Mouse (Mus musculus): ENCODE results near the gene Ern1. TPM values are rescaled to one million over a fixed set of nuclear protein-coding genes. Genes with fewer than 3 reads are reported as not detected.

The Ern1 gene
- polyA plus RNA-seq, 1 experiment from 2014 or later = 7.9 TPM

DNA sequence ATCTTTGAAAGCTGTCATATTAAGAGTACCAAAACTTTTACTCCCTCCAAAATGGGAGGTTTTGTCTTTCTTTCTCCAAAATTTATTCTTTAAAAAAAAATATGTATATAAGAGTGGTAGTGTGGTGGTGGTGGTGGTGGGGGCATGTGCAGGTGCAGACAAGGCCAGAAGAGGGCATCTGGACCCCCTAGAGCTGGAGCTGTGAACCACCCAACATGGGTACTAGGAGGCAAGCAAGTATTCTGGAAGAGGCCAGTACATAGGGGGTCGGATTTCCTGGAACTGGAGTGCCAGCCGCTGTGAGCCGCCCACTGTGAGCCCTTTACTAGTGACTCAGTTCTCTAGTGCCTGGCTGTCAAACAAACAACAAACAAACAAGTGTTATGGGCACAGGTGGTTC lies 34.9 kb upstream of the Ern1 start:
- peaks cover 5% of the 10 kb centered on the region; the same call in 1 of the 2 replicates for H3K4me1 ChIP-seq (replicated peaks; ENCODE audit: control insufficient read depth, insufficient read depth, low read length)
- WGBS = 53% methylated on average over 3 of the region's 3 CpGs

GRCm38 (mm10) chr11:106521612-106522011 lies 34.0 kb upstream of the Ern1 start:
- no peak overlapping the region for H3K4me2 ChIP-seq (ENCODE audit: low read depth, low read length, severe bottlenecking)
- H3K9me3 ChIP-seq (ENCODE audit: control insufficient read depth, low read length) = no peaks in the 10 kb centered on the region
- no peak overlapping the region for H3K9ac ChIP-seq (ENCODE audit: low read length)
- 55% methylated on average over 4 of the region's 4 CpGs for WGBS
- ATAC-seq (replicated peaks; ENCODE audit: low FRiP score) (no peak), DNase-seq (ENCODE audit: low spot score) (no peak)
- H3K36me3 ChIP-seq (ENCODE audit: control insufficient read depth, insufficient read depth, low read length) = no peaks in the 10 kb centered on the region
- H3K27ac ChIP-seq (ENCODE audit: low read depth, low read length) = no peak overlapping the region
- H3K27me3 ChIP-seq (ENCODE audit: control insufficient read depth, insufficient read depth, low read length) = no peaks in the 10 kb centered on the region
- peaks cover 5% of the 10 kb centered on the region; the same call in 1 of the 2 replicates for H3K4me1 ChIP-seq (replicated peaks; ENCODE audit: control insufficient read depth, insufficient read depth, low read length)
- H3K4me3 ChIP-seq (ENCODE audit: low read depth, low read length) = no peak overlapping the region

More for the DNA sequence above, 34.9 kb upstream of the Ern1 start:
- no peak overlapping the region for H3K27ac ChIP-seq (ENCODE audit: low read depth, low read length)
- H3K36me3 ChIP-seq (ENCODE audit: control insufficient read depth, insufficient read depth, low read length) = no peaks in the 10 kb centered on the region
- DNase-seq (ENCODE audit: low spot score) (no peak), ATAC-seq (replicated peaks; ENCODE audit: low FRiP score) (no peak)
- H3K9ac ChIP-seq (ENCODE audit: low read length) = no peak overlapping the region
- H3K4me2 ChIP-seq (ENCODE audit: low read depth, low read length, severe bottlenecking) = no peak overlapping the region
- no peaks in the 10 kb centered on the region for H3K9me3 ChIP-seq (ENCODE audit: control insufficient read depth, low read length)
- H3K27me3 ChIP-seq (ENCODE audit: control insufficient read depth, insufficient read depth, low read length) = no peaks in the 10 kb centered on the region
- H3K4me3 ChIP-seq (ENCODE audit: low read depth, low read length) = no peak overlapping the region

DNA sequence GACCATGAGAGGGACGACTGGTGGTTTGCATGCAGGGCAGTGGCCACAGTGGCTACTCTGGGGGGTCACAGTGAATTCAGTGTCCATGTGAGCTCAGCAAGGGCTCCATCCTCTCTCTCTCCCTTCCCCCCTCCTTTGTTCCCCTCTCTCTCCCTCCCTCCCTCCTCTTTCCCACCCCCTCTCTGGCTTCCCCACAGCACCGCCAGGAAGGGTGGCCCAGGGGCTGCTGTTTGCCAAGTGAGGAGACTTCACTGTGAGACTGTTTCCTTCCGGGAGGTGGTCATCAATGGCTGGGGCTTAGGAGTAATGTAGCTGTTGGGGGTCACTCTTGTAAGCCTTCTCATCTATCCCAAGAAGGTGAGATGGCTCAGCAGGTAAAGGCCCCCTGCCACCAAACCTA lies 32.8 kb upstream of the Ern1 start:
- no peak for DNase-seq (ENCODE audit: low spot score)
- Histone ChIP-seq H3K27ac (ENCODE audit: low read depth, low read length) (no peak overlapping the region), H3K27me3 (ENCODE audit: control insufficient read depth, insufficient read depth, low read length) (no peaks in the 10 kb centered on the region), H3K4me1 (replicated peaks; ENCODE audit: control insufficient read depth, insufficient read depth, low read length) (peaks cover 5% of the 10 kb centered on the region; the same call in 1 of the 2 replicates), H3K36me3 (ENCODE audit: control insufficient read depth, insufficient read depth, low read length) (no peaks in the 10 kb centered on the region), H3K9ac (ENCODE audit: low read length) (no peak overlapping the region), H3K9me3 (ENCODE audit: control insufficient read depth, low read length) (no peaks in the 10 kb centered on the region), H3K4me2 (ENCODE audit: low read depth, low read length, severe bottlenecking) (no peak overlapping the region), H3K4me3 (ENCODE audit: low read depth, low read length) (no peak overlapping the region)
- ATAC-seq (replicated peaks; ENCODE audit: low FRiP score) = no peak
- WGBS = 26% methylated on average over 3 of the region's 3 CpGs

- Histone ChIP-seq H3K4me1 (replicated peaks; ENCODE audit: control insufficient read depth, insufficient read depth, low read length) (peaks cover 5% of the 10 kb centered on the region; the same call in 1 of the 2 replicates), H3K4me3 (ENCODE audit: low read depth, low read length) (no peak overlapping the region), H3K4me2 (ENCODE audit: low read depth, low read length, severe bottlenecking) (no peak overlapping the region), H3K27ac (ENCODE audit: low read depth, low read length) (no peak overlapping the region), H3K9me3 (ENCODE audit: control insufficient read depth, low read length) (no peaks in the 10 kb centered on the region), H3K9ac (ENCODE audit: low read length) (no peak overlapping the region), H3K36me3 (ENCODE audit: control insufficient read depth, insufficient read depth, low read length) (no peaks in the 10 kb centered on the region), H3K27me3 (ENCODE audit: control insufficient read depth, insufficient read depth, low read length) (no peaks in the 10 kb centered on the region)
- DNase-seq (ENCODE audit: low spot score) (no peak), ATAC-seq (replicated peaks; ENCODE audit: low FRiP score) (no peak)
- WGBS = 50% methylated on average over 4 of the region's 4 CpGs
These were observed 31.9 kb upstream of the Ern1 start for GRCm38 (mm10) chr11:106519519-106519918.

GRCm38 (mm10) chr11:106518391-106518790 lies 30.7 kb upstream of the Ern1 start:
- H3K36me3 ChIP-seq (ENCODE audit: control insufficient read depth, insufficient read depth, low read length) = no peaks in the 10 kb centered on the region
- ATAC-seq (replicated peaks; ENCODE audit: low FRiP score) (no peak), DNase-seq (ENCODE audit: low spot score) (no peak)
- H3K4me3 ChIP-seq (ENCODE audit: low read depth, low read length) = no peak overlapping the region
- H3K4me1 ChIP-seq (replicated peaks; ENCODE audit: control insufficient read depth, insufficient read depth, low read length) = peaks cover 5% of the 10 kb centered on the region; the same call in 1 of the 2 replicates
- H3K4me2 ChIP-seq (ENCODE audit: low read depth, low read length, severe bottlenecking) = no peak overlapping the region
- H3K9ac ChIP-seq (ENCODE audit: low read length) = no peak overlapping the region
- 44% methylated on average over 4 of the region's 4 CpGs for WGBS
- no peak overlapping the region for H3K27ac ChIP-seq (ENCODE audit: low read depth, low read length)
- no peaks in the 10 kb centered on the region for H3K27me3 ChIP-seq (ENCODE audit: control insufficient read depth, insufficient read depth, low read length)
- no peaks in the 10 kb centered on the region for H3K9me3 ChIP-seq (ENCODE audit: control insufficient read depth, low read length)

- H3K27ac ChIP-seq (ENCODE audit: low read depth, low read length) = no peak overlapping the region
- no peak for DNase-seq (ENCODE audit: low spot score)
- peaks cover 4% of the 10 kb centered on the region; the same call in 1 of the 2 replicates for H3K4me1 ChIP-seq (replicated peaks; ENCODE audit: control insufficient read depth, insufficient read depth, low read length)
- 81% methylated on average over 16 of the region's 16 CpGs for WGBS
- no peak for ATAC-seq (replicated peaks; ENCODE audit: low FRiP score)
- no peaks in the 10 kb centered on the region for H3K36me3 ChIP-seq (ENCODE audit: control insufficient read depth, insufficient read depth, low read length)
- no peak overlapping the region for H3K4me2 ChIP-seq (ENCODE audit: low read depth, low read length, severe bottlenecking)
- H3K4me3 ChIP-seq (ENCODE audit: low read depth, low read length) = no peak overlapping the region
- H3K27me3 ChIP-seq (ENCODE audit: control insufficient read depth, insufficient read depth, low read length) = no peaks in the 10 kb centered on the region
- H3K9me3 ChIP-seq (ENCODE audit: control insufficient read depth, low read length) = no peaks in the 10 kb centered on the region
- H3K9ac ChIP-seq (ENCODE audit: low read length) = no peak overlapping the region
These were observed 27.6 kb upstream of the Ern1 start for GRCm38 (mm10) chr11:106515079-106515745.

GRCm38 (mm10) chr11:106514446-106514845 lies 26.8 kb upstream of the Ern1 start:
- ATAC-seq (replicated peaks; ENCODE audit: low FRiP score) = no peak
- H3K4me2 ChIP-seq (ENCODE audit: low read depth, low read length, severe bottlenecking) = no peak overlapping the region
- 0 out of 2 replicates have a peak, but pooled peaks cover 4% of the 10 kb centered on the region for H3K4me1 ChIP-seq (replicated peaks; ENCODE audit: control insufficient read depth, insufficient read depth, low read length)
- 50% methylated on average over 5 of the region's 5 CpGs for WGBS
- H3K9ac ChIP-seq (ENCODE audit: low read length) = 0 out of 2 replicates have a peak overlapping the region, but pooled peaks have one; percentile 3
- no peak overlapping the region for H3K4me3 ChIP-seq (ENCODE audit: low read depth, low read length)
- no peak overlapping the region for H3K27ac ChIP-seq (ENCODE audit: low read depth, low read length)
- no peaks in the 10 kb centered on the region for H3K27me3 ChIP-seq (ENCODE audit: control insufficient read depth, insufficient read depth, low read length)
- DNase-seq (ENCODE audit: low spot score) = no peak
- H3K36me3 ChIP-seq (ENCODE audit: control insufficient read depth, insufficient read depth, low read length) = no peaks in the 10 kb centered on the region
- H3K9me3 ChIP-seq (ENCODE audit: control insufficient read depth, low read length) = no peaks in the 10 kb centered on the region

- Histone ChIP-seq H3K4me1 (replicated peaks; ENCODE audit: control insufficient read depth, insufficient read depth, low read length) (0 out of 2 replicates have a peak, but pooled peaks cover under 1% of the 10 kb centered on the region), H3K36me3 (ENCODE audit: control insufficient read depth, insufficient read depth, low read length) (no peaks in the 10 kb centered on the region), H3K4me2 (ENCODE audit: low read depth, low read length, severe bottlenecking) (no peak overlapping the region), H3K4me3 (ENCODE audit: low read depth, low read length) (no peak overlapping the region), H3K27me3 (ENCODE audit: control insufficient read depth, insufficient read depth, low read length) (no peaks in the 10 kb centered on the region), H3K27ac (ENCODE audit: low read depth, low read length) (no peak overlapping the region), H3K9me3 (ENCODE audit: control insufficient read depth, low read length) (no peaks in the 10 kb centered on the region), H3K9ac (ENCODE audit: low read length) (no peak overlapping the region)
- WGBS = 40% methylated on average over 2 of the region's 2 CpGs
- ATAC-seq (replicated peaks; ENCODE audit: low FRiP score) (no peak), DNase-seq (ENCODE audit: low spot score) (peak; percentile 66)
These were observed 25.5 kb upstream of the Ern1 start for GRCm38 (mm10) chr11:106513166-106513565.

DNA sequence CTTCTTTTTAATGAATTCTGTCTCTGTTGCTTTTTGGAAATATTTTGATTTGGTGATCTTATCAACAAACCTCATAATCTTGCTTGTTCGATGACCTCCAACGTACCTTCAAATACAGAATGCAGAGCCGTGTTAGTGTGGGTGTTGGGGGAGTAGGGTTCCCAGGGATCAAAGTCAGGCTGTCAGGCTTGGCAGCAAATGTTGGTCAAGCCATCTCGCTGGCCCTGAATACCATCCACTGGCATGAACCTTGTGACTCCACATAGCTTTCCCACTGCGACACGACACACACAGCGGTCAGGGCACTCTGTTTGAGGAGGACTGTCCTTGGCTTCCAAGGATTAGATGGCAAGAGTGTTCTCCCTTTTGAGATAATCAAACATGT lies 24.3 kb upstream of the Ern1 start:
- DNase-seq (ENCODE audit: low spot score) (no peak), ATAC-seq (replicated peaks; ENCODE audit: low FRiP score) (no peak)
- no peak overlapping the region for H3K27ac ChIP-seq (ENCODE audit: low read depth, low read length)
- H3K4me1 ChIP-seq (replicated peaks; ENCODE audit: control insufficient read depth, insufficient read depth, low read length) = no peaks in the 10 kb centered on the region
- H3K4me2 ChIP-seq (ENCODE audit: low read depth, low read length, severe bottlenecking) = no peak overlapping the region
- no peak overlapping the region for H3K9ac ChIP-seq (ENCODE audit: low read length)
- no peaks in the 10 kb centered on the region for H3K27me3 ChIP-seq (ENCODE audit: control insufficient read depth, insufficient read depth, low read length)
- no peak overlapping the region for H3K4me3 ChIP-seq (ENCODE audit: low read depth, low read length)
- WGBS = 96% methylated on average over 7 of the region's 7 CpGs
- H3K9me3 ChIP-seq (ENCODE audit: control insufficient read depth, low read length) = no peaks in the 10 kb centered on the region
- no peaks in the 10 kb centered on the region for H3K36me3 ChIP-seq (ENCODE audit: control insufficient read depth, insufficient read depth, low read length)
